Mouse (Mus musculus): ENCODE measurements around the gene Pdpk1. TPM values are rescaled to one million over a fixed set of nuclear protein-coding genes. Genes with fewer than 3 reads are reported as not detected.

Pdpk1 gene
- total and polyA plus RNA-seq, 3 experiments = 18.3 to 26.9 (median 19.0) TPM

GRCm38 (mm10) chr17:24151890-24152563 is 1.3 kb upstream of the Pdpk1 start (continued):
- TF ChIP-seq USF1 (IDR thresholded peaks at IDR 0.05; ENCODE audit: low read depth, low read length) (0 out of 2 replicates have a peak, but pooled peaks have one; percentile 34), MXI1 (IDR thresholded peaks at IDR 0.05; ENCODE audit: low read depth, low read length) (peak; percentile 66), GATA1 (IDR thresholded peaks at IDR 0.05; ENCODE audit: low read depth, low read length) (no peak), SMC3 (IDR thresholded peaks at IDR 0.05; ENCODE audit: low read depth, low read length) (peak; percentile 93)

- peaks cover 0 to 7% of the 10 kb centered on the region in 2 experiments; a peak in 1 of 4 replicates for H3K4me1 ChIP-seq (ENCODE audit: control insufficient read depth in 1 of 2, insufficient read depth in 2 of 2, low read length in 2 of 2)
- no peaks in the 10 kb centered on the region for H3K27me3 ChIP-seq (ENCODE audit: control insufficient read depth in 1 of 2, insufficient read depth in 2 of 2, low read length in 2 of 2)
- H3K79me2 ChIP-seq (ENCODE audit: control insufficient read depth, insufficient read depth, low read length, poor library complexity) = no peaks in the 10 kb centered on the region
- H3K9ac ChIP-seq (ENCODE audit: control insufficient read depth, low read depth, low read length, poor library complexity, severe bottlenecking) = no peak overlapping the region
- no peaks in the 10 kb centered on the region for H3K9me3 ChIP-seq (replicated peaks; ENCODE audit: insufficient read depth, low read length)
- H3K4me3 ChIP-seq (ENCODE audit: control insufficient read depth in 1 of 2, insufficient read depth in 1 of 2, low read depth in 2 of 2, low read length in 2 of 2) = no peak overlapping the region; a peak in 1 of 4 replicates
- H3K27ac ChIP-seq (ENCODE audit: control insufficient read depth, low read depth, low read length) = no peak overlapping the region
- H3K36me3 ChIP-seq (ENCODE audit: control insufficient read depth in 1 of 2, insufficient read depth in 2 of 2, low read length in 2 of 2) = peaks cover 0 to 7% of the 10 kb centered on the region in 2 experiments; a peak in 2 of 4 replicates
- DNase-seq (ENCODE audit: low read depth, low spot score) = no peak
- peak; percentile 64 for TF ChIP-seq ZNF384 (IDR thresholded peaks at IDR 0.05; ENCODE audit: low read depth, low read length)
- TF ChIP-seq EP300 (IDR thresholded peaks at IDR 0.05; ENCODE audit: low read depth in 1 of 2, low read length in 2 of 2) = no peak
Measured at GRCm38 (mm10) chr17:24151382-24151781, 658 bp upstream of the Pdpk1 start.

- Histone ChIP-seq H3K79me2 (ENCODE audit: control insufficient read depth, insufficient read depth, low read length, poor library complexity) (no peaks in the 10 kb centered on the region), H3K4me1 (ENCODE audit: control insufficient read depth in 1 of 2, insufficient read depth in 2 of 2, low read length in 2 of 2) (peaks cover 0 to 7% of the 10 kb centered on the region in 2 experiments; a peak in 1 of 4 replicates), H3K27me3 (ENCODE audit: control insufficient read depth in 1 of 2, insufficient read depth in 2 of 2, low read length in 2 of 2) (no peaks in the 10 kb centered on the region), H3K27ac (ENCODE audit: control insufficient read depth, low read depth, low read length) (no peak overlapping the region), H3K4me3 (ENCODE audit: control insufficient read depth in 1 of 2, insufficient read depth in 1 of 2, low read depth in 2 of 2, low read length in 2 of 2) (no peak overlapping the region), H3K36me3 (ENCODE audit: control insufficient read depth in 1 of 2, insufficient read depth in 2 of 2, low read length in 2 of 2) (peaks cover 0 to 7% of the 10 kb centered on the region in 2 experiments; a peak in 2 of 4 replicates), H3K9ac (ENCODE audit: control insufficient read depth, low read depth, low read length, poor library complexity, severe bottlenecking) (no peak overlapping the region), H3K9me3 (replicated peaks; ENCODE audit: insufficient read depth, low read length) (no peaks in the 10 kb centered on the region)
- DNase-seq (ENCODE audit: low read depth, low spot score) = no peak
- no peak for TF ChIP-seq ZC3H11A (IDR thresholded peaks at IDR 0.05; ENCODE audit: low read depth, low read length)
- no peak for TF ChIP-seq MAZ (IDR thresholded peaks at IDR 0.05; ENCODE audit: low read depth, low read length)
- no peak for TF ChIP-seq BHLHE40 (IDR thresholded peaks at IDR 0.05; ENCODE audit: borderline replicate concordance, low read depth, low read length)
- TF ChIP-seq TBP (IDR thresholded peaks at IDR 0.05; ENCODE audit: low read depth, low read length) = no peak
- TF ChIP-seq SMC3 (IDR thresholded peaks at IDR 0.05; ENCODE audit: low read depth, low read length) = no peak
- no peak for TF ChIP-seq SIN3A (IDR thresholded peaks at IDR 0.05; ENCODE audit: low read length)
- no peak for TF ChIP-seq ZMIZ1 (IDR thresholded peaks at IDR 0.05; ENCODE audit: low read depth, low read length)
- no peak for TF ChIP-seq EP300 (IDR thresholded peaks at IDR 0.05; ENCODE audit: low read depth in 1 of 2, low read length in 2 of 2)
- no peak for TF ChIP-seq ELF1 (IDR thresholded peaks at IDR 0.05; ENCODE audit: low read depth, low read length)
- no peak for TF ChIP-seq E2F4 (IDR thresholded peaks at IDR 0.05; ENCODE audit: borderline replicate concordance, low read depth, low read length)
- TF ChIP-seq POLR2AphosphoS2 (IDR thresholded peaks at IDR 0.05; ENCODE audit: low read length) = no peak
- no peak for TF ChIP-seq RCOR1 (IDR thresholded peaks at IDR 0.05; ENCODE audit: low read depth, low read length)
- TF ChIP-seq JUND (IDR thresholded peaks at IDR 0.05; ENCODE audit: low read depth, low read length) = no peak
- no peak for TF ChIP-seq ZNF384 (IDR thresholded peaks at IDR 0.05; ENCODE audit: low read depth, low read length)
- no peak for TF ChIP-seq CHD2 (IDR thresholded peaks at IDR 0.05; ENCODE audit: low read length)
Measured at GRCm38 (mm10) chr17:24149421-24149820, 1.3 kb downstream of the Pdpk1 start.
